Mouse (Mus musculus) ES-E14 (cell line): ENCODE measurements around the gene P3h2.

ENCODE experiments used
- CHD2 ChIP-seq: IDR thresholded peaks from 2 replicates; pipeline ENCODE4 v1.6.1; 2014; ENCODE audit warnings: mild to moderate bottlenecking, low read depth, low read length, inconsistent platforms
- HCFC1 ChIP-seq: IDR thresholded peaks from 2 replicates; pipeline ENCODE4 v1.6.1; 2012; ENCODE audit warnings: low read length, inconsistent platforms, borderline replicate concordance; ENCODE audit not compliant: insufficient read depth
- ZC3H11A ChIP-seq: IDR thresholded peaks from 2 replicates; pipeline ENCODE4 v1.6.1; 2012; ENCODE audit warnings: low read depth, mild to moderate bottlenecking, inconsistent platforms, low read length, borderline replicate concordance
- ZNF384 ChIP-seq: IDR thresholded peaks from 2 replicates; pipeline ENCODE4 v1.6.1; 2012; ENCODE audit warnings: low read depth, low read length, inconsistent platforms

- TF ChIP-seq CHD2 (no peak), ZC3H11A (no peak), ZNF384 (no peak), HCFC1 (no peak)
Observed at GRCm38 (mm10) chr16:26078923-26079351, 26.6 kb downstream of the P3h2 start.
